Mouse (Mus musculus) 3T3-L1 (cell line): Measurements from ENCODE around the gene Elk3.

Experiments
- DNase-seq: peaks from one replicate; pipeline ENCODE4 v3.0.0-alpha.2; 2015; ENCODE audit warnings: low read depth, low spot score

Elk3 gene

DNA sequence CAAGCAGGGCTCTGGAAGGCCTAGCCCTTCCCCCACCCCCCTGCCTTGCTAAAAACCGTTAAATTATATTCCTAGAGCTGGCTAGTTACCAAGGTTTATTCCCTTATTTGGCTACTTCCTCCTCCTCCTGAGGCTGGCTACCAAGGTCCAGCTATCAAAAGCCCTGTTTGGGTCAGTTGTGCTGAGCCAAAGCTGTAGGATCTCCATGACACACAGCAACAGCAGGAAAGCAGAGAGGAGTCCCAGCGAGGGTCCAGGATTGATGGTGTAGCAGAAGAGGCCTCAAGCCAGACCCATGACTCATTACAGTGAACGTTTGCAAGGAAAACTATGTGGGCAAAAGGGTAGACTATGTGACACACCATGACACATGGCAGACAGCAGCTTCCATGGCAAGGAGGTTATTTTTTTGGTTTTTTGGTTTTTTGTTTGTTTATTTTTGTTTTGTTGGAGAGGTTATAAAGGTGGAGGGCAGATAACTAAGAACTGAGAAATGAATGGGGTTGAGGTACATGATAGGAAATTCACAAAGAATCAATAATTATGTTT lies 21.4 kb upstream of the Elk3 start:
- DNase-seq: peak; percentile 91

DNA sequence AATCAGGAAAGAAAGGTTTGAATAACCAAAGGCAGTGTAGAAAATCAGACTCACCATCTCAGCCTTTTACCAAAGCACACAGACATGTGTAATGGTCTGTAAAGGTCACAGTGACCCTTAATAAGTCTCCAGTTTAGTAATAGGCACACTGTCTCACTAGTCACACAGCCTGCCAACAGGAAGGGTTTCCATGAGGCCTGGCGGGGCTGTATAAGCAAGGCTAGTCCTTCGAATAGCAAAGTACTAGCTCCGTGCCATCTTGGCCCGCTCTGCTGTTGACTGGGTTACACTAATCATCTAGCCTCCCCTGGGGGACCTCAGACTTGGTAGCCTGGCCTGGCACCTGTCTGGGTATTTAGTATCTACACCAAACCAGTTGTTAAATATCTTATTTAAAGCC lies 20.6 kb upstream of the Elk3 start:
- no peak for DNase-seq

DNA sequence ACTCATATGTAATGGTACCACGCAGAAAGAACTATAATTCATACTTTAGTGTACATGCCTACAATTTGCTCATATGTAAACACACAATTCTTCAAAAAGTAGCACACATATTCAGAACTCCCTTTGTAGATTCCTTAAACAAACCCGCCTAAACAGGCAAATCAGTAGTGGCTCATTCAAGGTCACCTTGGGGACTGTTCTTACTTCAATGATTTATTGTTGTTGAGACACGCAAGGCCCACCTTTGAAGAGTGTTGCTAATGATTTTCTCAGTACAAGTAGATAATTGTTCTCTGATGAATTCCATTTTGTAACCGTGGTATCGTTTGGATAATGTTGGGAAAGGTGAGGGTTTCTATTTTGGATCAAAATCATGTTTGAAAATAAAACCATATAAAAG lies 17.4 kb upstream of the Elk3 start:
- no peak for DNase-seq

DNA sequence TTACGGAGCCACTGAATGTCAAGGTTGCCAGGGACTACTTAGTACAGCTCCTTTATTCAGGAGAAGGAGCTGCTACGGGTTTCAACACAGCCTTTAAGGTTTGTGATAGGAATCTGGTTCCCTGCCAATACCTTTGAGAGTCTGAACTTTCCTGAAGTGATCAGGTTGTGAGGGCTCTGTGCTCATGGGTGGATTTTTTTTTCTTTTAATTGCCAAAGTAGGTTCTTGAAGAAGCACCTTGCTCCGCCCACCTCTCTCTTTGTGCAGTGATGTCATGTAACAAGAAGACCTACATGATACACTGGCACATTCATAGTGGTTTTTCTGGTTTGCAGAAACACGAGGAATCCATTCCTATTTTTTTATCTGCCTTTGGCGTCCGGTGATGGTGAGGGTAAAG lies 16.3 kb upstream of the Elk3 start:
- DNase-seq: no peak

DNA sequence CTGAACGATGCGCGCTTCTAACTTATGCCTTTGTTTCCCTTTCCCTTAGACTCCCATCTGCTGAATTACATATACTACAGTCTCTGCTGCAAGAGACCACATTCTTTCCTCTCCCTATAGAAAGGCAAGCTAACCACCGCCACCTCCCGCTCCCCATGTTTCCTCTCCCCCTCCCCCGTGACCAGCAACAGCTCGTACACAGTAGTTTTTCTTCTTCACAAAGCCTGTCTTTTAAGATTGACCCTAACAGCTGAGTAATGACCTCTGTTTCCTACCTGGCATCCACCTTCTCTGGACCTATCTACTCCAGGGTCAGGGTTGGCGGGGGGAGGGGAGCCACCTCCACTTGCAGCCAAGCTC lies 15.8 kb upstream of the Elk3 start:
- no peak for DNase-seq

DNA sequence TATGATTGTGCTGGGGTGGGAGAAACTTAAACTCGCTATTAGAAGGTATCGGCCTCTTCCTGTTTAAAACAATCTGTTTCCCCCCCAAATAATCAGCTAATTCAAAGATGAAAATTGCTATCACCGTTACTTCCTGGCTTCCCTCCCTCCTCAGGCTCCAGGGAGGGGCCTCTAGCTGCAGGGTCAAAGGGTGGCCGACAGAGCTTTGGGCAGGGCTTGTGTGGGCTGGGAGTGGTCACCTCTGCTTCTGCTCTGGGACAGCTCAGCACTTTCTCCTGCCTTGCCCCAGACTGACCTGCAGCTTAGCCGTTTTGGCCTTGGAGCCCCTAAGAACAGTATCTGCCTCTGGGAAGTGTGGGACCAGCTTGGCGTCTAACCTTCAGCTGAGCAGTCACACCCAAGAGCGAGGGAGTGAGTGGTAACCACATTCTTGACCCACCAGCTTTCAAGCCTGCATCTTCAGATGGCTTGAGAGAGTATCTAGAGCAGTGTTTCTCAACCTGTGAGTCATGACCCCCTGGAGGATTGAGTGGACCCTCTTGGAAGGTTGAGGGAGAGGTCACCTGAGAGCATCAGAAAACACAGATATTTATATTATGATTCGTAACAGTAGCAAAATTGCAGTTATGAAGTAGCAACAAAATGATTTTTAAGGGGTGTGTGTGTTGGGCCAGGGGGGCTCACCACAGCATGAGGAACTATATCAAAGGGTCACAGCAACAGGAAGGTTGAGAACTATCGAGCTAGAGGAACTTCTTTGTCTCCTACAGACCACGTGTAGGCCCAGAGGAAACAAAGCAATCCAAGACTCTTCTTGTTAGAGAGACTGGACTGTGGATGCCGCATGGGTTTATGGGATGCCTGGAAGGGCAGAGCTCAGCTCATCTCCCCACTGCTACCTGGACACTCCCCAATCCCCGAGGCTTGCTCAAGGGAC lies 15.1 kb upstream of the Elk3 start:
- peak; percentile 88 for DNase-seq

DNA sequence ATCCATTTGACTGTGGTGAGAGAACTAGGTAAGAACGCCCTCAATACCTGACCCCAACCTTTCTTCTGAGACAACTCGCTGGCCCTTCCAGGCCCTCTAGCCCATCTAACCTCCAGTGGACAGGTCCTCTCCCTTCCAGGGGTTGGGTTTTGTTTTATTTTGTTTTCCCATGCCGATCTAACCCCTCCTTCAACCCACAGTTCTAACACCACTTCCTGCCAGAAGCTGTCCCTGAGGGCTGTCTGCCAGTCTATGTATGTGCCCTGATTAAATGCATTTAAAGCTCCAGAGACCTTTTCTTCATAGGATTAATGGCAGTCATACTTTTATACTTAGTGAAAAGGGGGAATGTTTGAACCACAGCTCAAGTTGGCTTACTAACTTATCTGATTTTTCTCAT lies 14.4 kb upstream of the Elk3 start:
- peak; percentile 70 for DNase-seq

DNA sequence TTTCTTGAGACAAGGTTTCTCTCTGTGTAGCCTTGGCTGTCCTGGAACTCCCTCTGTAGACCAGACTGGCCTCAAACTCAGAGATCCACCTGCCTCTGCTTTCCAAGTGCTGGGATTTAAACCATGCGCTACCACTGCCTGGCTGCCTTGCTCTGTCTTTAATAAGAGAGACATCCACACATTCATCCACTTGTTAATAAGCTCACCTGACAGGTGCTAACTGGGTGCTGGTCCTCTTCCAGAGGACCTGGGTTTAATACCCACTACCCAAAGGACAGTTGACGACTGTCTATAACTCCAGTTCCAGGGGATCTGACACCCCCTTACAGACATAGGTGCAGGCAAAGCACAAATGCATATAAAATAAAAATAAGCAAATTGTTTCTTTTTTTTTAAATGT lies 13.5 kb upstream of the Elk3 start:
- no peak for DNase-seq

DNA sequence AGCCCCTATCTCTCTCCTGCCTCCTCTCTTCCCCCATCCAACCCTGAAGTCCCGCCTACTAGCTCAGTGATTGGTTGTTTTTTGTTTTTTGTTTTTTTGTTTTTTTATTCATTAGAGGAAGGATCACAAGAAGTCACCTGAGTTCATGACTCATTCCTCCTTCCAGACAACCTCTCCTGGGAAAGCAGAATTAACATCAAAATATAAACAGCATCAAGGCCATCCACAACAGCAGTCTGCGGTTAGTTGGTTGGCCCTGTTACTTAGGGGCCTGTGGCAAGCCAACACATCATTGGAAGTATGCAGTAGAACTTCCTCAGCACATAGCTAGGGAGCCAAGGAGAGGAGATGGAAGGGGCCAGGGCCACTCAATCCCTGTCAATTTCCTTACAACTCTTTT lies 12.7 kb upstream of the Elk3 start:
- DNase-seq: no peak

DNA sequence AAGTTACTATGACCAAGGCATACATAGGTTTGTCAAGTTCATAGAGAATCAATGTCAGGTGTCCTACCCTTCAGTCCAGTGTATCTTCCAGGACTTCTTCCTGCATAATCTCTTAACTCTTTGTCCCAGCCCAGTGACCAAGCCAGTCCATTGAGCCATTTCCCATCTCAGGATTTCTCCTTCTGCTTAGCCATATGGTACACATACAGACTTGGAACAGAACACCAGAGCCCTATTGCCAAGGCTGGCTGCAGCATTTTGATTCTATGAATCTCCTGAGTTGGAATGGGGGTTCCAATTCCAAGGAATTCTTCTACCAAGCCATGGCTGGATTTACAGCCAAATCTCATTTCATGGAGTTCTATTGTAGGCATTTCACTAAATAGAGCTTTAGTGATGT lies 10.8 kb upstream of the Elk3 start:
- no peak for DNase-seq

DNA sequence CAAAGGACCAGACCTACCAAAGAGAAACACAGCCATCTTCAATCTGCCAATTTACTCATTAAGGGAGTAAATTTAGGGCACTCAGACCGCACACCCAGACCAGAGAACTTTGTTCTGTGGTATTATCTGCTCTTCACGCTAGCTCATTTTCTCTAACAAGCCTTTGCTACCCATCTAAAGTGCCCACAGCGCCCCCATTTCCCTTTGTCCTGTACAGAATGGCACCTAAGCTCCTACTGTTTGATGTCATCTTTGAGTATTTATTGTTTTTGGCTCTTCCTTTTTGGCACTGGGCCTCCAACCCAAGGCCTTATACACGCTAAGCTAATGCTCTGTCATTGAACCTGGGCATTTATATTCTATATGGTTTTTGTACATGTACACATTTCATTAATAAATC lies 9.2 kb upstream of the Elk3 start:
- no peak for DNase-seq

DNA sequence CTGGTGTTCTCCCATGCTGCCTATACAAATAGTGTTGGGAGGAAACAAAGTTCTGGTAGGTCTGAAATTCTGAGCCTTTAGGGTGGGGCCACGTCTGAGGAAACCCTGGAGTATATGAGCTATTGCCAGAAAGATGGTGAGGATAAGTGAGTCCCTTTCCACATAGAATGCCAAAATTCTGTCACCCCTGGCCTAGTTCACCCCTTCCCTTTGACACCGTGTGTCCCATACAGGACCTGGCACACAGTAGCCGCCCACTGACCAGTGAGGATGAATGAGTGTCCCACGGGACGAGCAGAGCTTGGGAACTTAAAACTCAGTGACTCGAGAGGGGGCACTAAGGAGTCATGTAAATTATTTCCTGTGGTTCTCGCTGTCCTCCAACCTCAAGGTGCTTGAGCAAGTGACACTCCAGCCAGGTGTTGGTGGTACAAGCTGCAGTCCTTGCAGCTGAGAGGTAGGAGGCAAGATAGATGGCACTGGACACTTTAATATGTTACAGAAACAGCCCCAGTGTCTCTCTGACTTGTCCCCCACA lies 8.7 kb upstream of the Elk3 start:
- DNase-seq: no peak

DNA sequence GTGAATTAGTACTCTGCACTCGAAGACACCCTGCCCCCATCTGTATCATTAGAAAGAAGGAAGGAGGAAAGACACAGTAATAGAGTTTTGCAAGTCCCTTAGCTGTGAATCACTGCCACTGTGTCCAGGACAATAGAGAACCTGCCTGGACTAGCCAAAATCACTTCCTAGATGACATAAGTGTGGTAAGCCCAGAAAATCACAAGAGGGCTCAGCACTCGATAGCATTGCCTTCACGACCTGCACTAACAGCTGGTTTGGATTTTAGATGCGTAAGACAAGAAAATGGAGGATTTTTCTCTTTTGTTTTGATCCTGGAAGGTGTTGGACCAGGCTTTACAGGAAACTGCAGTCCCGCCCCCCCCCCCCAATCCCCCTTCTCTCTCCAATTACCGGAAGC lies 6.0 kb upstream of the Elk3 start:
- no peak for DNase-seq

DNA sequence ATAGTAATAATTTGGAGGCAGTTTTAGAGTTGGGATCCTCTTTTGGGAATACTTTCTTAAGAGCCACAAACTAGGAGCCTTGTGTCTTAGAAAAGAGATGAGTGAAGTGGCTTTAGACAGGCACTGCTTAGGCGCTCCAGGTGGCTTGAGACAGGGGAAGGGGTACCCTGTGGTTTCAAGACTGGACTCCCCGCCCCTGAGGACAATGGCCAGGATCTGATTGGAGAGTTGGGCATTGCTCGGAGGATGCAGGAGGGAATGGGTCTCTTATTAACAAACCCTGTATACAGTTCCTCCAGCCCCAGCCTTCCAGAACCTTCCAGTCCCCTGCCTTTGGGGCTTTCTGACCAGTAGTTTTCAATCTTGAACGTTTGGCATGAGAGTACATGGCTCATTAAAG lies 641 bp upstream of the Elk3 start:
- DNase-seq: no peak

DNA sequence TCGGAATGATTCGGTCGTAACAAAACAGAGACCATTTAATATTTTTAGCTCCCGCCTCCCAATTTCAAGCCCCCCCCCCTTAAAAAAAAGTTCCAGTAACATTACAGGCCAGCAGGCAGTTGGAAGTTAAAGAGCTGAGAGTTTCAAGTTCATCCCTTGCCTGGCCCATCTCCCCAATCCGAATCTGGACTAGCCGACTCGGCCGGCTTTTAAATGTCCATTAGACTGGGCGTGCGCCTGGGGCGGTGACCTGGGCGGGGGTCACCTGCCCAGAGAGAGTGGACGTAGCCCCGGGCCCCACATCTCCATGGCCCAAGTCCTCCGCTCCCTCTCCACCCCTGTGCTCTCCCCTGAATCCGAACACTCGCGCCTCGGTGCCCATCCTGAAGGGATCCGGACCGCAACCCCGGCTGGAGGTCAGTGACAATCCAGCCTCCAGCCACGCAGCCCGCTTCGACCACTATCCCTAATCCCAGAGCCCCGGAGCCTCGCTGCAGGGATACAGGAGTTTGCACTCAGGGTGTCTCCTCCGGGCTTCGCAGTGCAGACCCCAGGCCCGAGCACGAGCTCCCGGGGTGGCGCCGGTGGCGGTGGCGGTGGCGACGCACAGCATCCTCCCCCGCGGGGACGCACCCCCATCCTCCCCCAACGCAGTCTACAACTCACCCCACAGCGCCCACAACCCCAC lies 857 bp downstream of the Elk3 start:
- DNase-seq: peak; percentile 42

DNA sequence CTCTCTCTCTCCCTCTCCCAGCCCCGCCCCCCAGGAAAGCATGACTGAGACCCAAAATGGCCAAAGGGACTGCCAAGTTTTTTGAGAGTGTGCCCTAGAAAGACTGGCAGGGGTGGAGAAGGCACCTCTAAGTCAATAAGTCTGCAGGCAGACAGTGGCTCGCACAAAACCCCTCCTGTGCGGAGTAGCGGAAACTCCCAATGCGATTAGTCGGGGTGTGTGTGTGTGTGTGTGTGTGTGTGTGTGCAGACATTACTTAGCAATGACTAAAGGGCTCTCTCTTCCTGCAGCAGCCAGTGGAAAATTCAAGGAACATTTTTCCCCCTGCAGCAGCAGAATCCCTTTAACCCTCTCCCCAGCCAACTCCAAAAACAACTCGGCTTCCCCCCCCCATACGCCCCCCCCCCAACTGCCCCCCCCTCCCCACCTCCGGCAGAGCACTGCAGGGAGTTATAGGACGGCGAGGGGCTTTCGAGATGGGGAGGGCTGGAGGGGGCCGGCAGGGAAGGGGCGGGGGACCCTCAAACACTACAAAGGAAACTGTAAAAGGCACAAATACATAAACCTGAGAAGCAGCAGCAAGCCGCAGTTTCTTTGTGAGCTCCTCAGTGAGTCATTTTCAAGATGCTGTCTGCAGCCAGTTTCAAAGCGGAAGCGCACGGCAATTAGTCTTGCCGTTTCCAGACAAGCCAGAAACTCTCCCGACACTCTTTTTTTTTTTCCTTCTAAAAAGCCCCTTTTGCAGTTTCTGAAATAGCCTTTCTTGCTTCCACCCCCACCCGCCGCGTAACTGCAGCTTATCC lies 1.6 kb downstream of the Elk3 start:
- peak; percentile 80 for DNase-seq

DNA sequence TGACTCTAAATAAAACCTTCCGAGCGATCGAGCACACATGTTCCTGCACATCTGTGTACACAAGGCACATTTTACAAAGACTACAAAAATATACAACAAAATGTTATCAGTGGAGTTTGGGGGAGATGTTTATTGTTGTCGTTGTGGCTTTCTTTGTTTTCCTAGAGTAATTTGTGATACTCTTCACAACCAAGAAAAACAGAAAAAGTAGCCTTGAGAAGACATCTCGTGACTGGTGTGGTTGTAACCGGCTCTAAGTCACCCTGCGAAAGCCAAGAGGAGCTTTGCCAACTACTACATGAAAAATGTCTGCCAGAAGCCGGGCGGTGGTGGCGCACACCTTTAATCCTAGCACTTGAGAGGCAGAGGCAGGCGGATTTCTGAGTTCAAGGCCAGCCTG lies 4.6 kb downstream of the Elk3 start:
- DNase-seq: peak; percentile 49

DNA sequence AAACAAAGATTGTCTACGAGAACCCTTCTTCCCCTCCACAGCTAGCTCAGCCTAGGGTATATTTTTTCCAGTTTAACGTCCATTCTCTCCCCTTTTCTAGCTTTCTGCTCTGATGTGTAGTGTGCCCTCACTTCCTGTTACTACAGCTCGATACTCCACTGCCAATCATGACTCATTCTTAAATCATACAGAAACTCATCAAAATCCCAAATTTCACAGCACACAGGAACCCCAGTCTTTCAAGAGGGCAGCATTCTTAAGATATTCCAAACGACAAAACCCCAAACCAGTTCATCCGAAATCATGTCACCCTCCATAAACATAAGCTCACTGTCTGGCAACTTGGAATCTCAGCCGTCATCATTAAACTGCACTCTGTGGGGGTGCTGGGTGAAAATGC lies 5.0 kb downstream of the Elk3 start:
- peak; percentile 77 for DNase-seq

DNA sequence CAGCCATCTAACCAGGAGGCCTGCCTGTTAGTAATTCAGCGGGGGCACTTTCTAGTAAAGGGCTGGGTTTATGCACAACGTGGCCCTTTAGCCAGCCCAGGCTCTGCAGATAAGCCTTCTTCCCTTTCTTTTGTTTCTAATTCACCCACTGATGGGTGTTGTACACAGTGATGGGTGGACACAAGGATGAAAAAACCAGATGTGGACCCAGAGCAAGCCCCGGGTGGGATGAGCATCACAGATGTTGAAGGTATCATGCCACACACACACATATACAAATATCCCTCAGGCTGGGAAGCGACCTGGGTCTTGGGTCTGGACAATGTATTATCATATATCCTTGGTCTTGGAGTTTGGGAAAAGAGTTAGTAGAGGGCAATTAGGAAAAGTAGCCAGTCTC lies 7.7 kb downstream of the Elk3 start:
- no peak for DNase-seq

DNA sequence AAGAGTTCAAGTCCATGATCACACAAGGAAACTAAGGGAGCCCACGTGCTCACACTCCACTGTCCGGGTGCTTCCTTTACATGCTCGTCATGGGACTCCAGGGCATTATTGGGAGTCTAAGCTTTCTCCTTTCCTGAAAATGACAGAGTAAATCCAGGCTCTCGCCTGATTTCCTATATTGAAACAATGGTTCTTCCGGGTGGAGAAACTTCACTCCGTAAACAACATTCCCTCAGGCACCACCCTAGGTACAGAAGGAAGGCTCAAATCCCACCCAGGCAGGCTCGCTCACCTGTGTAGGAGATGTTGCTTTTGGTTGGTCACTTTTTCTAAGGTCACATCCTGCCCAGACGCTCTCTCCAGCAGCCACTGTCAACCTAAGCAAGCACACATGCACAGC lies 9.1 kb downstream of the Elk3 start:
- DNase-seq: no peak

DNA sequence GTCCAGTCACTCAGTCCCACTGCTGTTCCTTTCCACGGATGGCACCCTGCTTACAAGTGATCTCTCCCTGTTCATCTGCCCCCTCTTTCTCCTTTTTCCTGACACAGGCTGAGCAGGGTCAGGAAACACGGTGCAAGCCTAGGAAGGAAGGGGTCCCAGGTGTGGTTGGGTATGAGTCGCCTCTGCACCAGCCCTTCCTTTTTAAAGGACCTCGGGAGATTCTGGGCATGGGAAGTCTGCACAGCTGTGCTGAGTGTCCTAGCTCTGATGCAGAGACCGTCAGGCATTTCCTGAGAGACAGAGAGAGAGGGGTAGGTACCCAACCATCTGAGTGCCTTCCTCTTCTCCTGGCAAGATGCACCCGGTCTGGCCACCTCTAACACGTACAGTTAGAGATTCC lies 12.7 kb downstream of the Elk3 start:
- no peak for DNase-seq

DNA sequence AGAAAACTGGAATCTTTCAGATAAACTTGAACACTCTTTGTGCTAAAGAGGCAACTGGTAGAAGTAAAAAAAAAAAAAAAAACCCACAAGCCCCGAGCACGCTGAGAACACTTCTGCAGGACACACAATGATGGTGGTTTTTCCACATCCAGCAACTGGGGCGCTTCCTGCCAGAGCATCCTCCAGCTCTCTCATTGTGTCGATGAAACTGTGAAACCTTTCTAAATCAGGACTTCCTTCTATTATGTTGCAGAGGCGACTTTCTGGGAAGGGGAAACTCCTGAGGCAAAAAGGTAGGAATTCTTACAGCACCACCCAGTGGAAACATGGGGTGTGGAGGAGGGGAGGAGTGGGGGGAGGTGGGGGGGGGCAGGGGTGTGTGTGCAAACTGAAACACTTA lies 13.2 kb downstream of the Elk3 start:
- no peak for DNase-seq
